In the genomic region with DNA sequence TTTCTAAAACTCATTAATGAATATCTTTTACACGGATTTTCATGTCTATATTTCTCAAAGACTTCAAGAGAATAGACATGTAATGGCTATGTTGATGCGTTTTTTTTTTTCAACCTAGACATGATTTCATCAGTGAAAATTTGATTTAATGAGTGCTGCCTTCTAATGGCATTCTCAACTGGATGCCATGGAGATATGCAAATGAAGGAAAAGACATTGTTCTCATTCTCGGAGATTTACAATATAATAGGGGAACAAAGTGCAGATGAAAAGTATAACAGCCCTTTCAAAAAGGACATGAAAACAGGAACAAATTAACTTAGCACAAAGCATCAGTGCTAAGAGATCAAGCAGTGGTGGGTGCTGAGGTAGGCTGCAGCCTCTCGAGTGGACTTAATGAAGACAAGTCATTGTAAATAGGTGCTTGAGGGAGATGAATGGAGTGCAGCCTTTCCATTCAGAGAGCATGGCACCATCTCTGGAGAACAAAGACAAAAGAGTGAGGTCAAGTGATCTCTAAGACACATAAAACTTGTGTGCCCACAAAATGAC, we compare ENCODE assay signal across 20 mouse cellular contexts.
A peak's percentile ranks its signal among the peaks of the same experiment; 100 is the strongest.
DNase-seq lines count a peak whose midpoint lies in the region; ATAC-seq and TF ChIP-seq lines count a peak whose summit lies in the region.
"Had no signal": no experiment of that assay in that cellular context is flagged by ENCODE, and none has a peak within 500 bp of the region (broad histone marks: within the 10 kb centered on the region; RNA-seq: fewer than 3 reads in every experiment).

No protein-coding gene starts in this region.

- H3K4me1 ChIP-seq in hindbrain, embryonic 11.5 days (replicated peaks; ENCODE audit: control insufficient read depth, insufficient read depth, low read length), result no peaks in the 10 kb centered on the region
- 0 out of 2 replicates have a peak, but pooled peaks cover 6% of the 10 kb centered on the region for H3K4me1 ChIP-seq in hindbrain, embryonic 14.5 days (replicated peaks; ENCODE audit: control insufficient read depth, insufficient read depth, low read length)
- H3K4me1 ChIP-seq in neural tube, embryonic 11.5 days (ENCODE audit: control insufficient read depth, insufficient read depth, low read length), result no peaks in the 10 kb centered on the region
- no peaks in the 10 kb centered on the region for H3K4me1 ChIP-seq in forebrain, postnatal 0 days (ENCODE audit: insufficient read depth)
- H3K4me1 ChIP-seq: embryonic facial prominence, embryonic 13.5 days; heart, embryonic 12.5 days had no signal

- H3K36me3 ChIP-seq in hindbrain, embryonic 11.5 days (ENCODE audit: control insufficient read depth, insufficient read depth, low read length), result no peaks in the 10 kb centered on the region
- H3K36me3 ChIP-seq in hindbrain, embryonic 14.5 days (replicated peaks; ENCODE audit: control insufficient read depth, insufficient read depth), result no peaks in the 10 kb centered on the region
- no peaks in the 10 kb centered on the region for H3K36me3 ChIP-seq in neural tube, embryonic 11.5 days (ENCODE audit: control insufficient read depth, insufficient read depth, low read length)
- H3K36me3 ChIP-seq in forebrain, postnatal 0 days (ENCODE audit: insufficient read depth), result no peaks in the 10 kb centered on the region
- H3K36me3 ChIP-seq: embryonic facial prominence, embryonic 13.5 days; heart, embryonic 12.5 days; hindbrain, embryonic 10.5 days had no signal

- no peak overlapping the region for H3K4me2 ChIP-seq in hindbrain, embryonic 11.5 days (replicated peaks; ENCODE audit: low read depth, low read length)
- no peak overlapping the region for H3K4me2 ChIP-seq in hindbrain, embryonic 14.5 days (replicated peaks)
- no peak overlapping the region for H3K4me2 ChIP-seq in neural tube, embryonic 11.5 days (ENCODE audit: low read depth)
- H3K4me2 ChIP-seq in forebrain, postnatal 0 days (ENCODE audit: low read depth), result no peak overlapping the region
- H3K4me2 ChIP-seq: embryonic facial prominence, embryonic 13.5 days; heart, embryonic 12.5 days had no signal

- H3K9me3 ChIP-seq in hindbrain, embryonic 11.5 days (ENCODE audit: control insufficient read depth, low read length), result no peaks in the 10 kb centered on the region
- H3K9me3 ChIP-seq in hindbrain, embryonic 14.5 days (ENCODE audit: control insufficient read depth, low read length), result 0 out of 2 replicates have a peak, but pooled peaks cover 5% of the 10 kb centered on the region
- H3K9me3 ChIP-seq in neural tube, embryonic 11.5 days (ENCODE audit: control insufficient read depth, low read length), result no peaks in the 10 kb centered on the region
- H3K9me3 ChIP-seq in forebrain, postnatal 0 days (ENCODE audit: low read length), result 0 out of 2 replicates have a peak, but pooled peaks cover 3% of the 10 kb centered on the region
- H3K9me3 ChIP-seq: embryonic facial prominence, embryonic 13.5 days; heart, embryonic 12.5 days had no signal

- peak; percentile 59 for ATAC-seq in hindbrain, embryonic 11.5 days (ENCODE audit: low FRiP score)
- no peak for ATAC-seq in hindbrain, embryonic 14.5 days (ENCODE audit: low FRiP score)
- peak; percentile 6; the same call in 1 of the 2 replicates for ATAC-seq in neural tube, embryonic 11.5 days (ENCODE audit: insufficient read depth, low FRiP score, low TSS enrichment)
- peak; percentile 87; the same call in 1 of the 2 replicates for ATAC-seq in forebrain, postnatal 0 days
- ATAC-seq: hindbrain, embryonic 16.5 days; inflammation-experienced regulatory T-cells, adult 6 months; intestine, postnatal 0 days had no signal

- H3K9ac ChIP-seq in hindbrain, embryonic 11.5 days (ENCODE audit: low read depth, low read length), result no peak overlapping the region
- H3K9ac ChIP-seq in hindbrain, embryonic 14.5 days, result no peak overlapping the region
- H3K9ac ChIP-seq in neural tube, embryonic 11.5 days (ENCODE audit: low read length), result no peak overlapping the region
- no peak overlapping the region for H3K9ac ChIP-seq in forebrain, postnatal 0 days
- H3K9ac ChIP-seq: embryonic facial prominence, embryonic 13.5 days; heart, embryonic 12.5 days had no signal

- H3K27me3 ChIP-seq in hindbrain, embryonic 11.5 days (ENCODE audit: control insufficient read depth, insufficient read depth, low read length), result no peaks in the 10 kb centered on the region
- H3K27me3 ChIP-seq in hindbrain, embryonic 14.5 days (ENCODE audit: control insufficient read depth, insufficient read depth, low read length), result no peaks in the 10 kb centered on the region
- no peaks in the 10 kb centered on the region for H3K27me3 ChIP-seq in neural tube, embryonic 11.5 days (ENCODE audit: control insufficient read depth, insufficient read depth, low read length)
- H3K27me3 ChIP-seq in forebrain, postnatal 0 days (ENCODE audit: insufficient read depth, low read length), result no peaks in the 10 kb centered on the region
- H3K27me3 ChIP-seq: embryonic facial prominence, embryonic 13.5 days; heart, embryonic 12.5 days had no signal

- 47% methylated on average over 4 of the region's 4 CpGs for WGBS in hindbrain, embryonic 11.5 days
- 26% methylated on average over 4 of the region's 4 CpGs for WGBS in hindbrain, embryonic 14.5 days
- WGBS in neural tube, embryonic 11.5 days, result 50% methylated on average over 4 of the region's 4 CpGs
- 14% methylated on average over 4 of the region's 4 CpGs for WGBS in forebrain, postnatal 0 days

- peak; percentile 7 for DNase-seq in embryo, embryonic 10.5 days (ENCODE audit: low spot score)
- DNase-seq in embryo, embryonic 10 days (ENCODE audit: low spot score), result no peak
- peak; percentile 16 for DNase-seq in hindbrain, embryonic 11.5 days (ENCODE audit: low spot score)
- no peak for DNase-seq in hindbrain, embryonic 14.5 days (ENCODE audit: low spot score)
- DNase-seq in neural tube, embryonic 11.5 days (ENCODE audit: low spot score), result no peak
- no peak for DNase-seq in neural tube, embryonic 10.5 days (ENCODE audit: extremely low spot score, low spot score)
- DNase-seq in forebrain, postnatal 0 days, result peak; percentile 16
- DNase-seq in B cell, adult 2 months, result no peak
- DNase-seq: adrenal gland, postnatal 14 days; cerebellum, adult 18-20 months; cerebellum, adult 9-11 months; cerebellum, postnatal 36 days; gastrocnemius, postnatal 10 days; heart, adult 2 months had no signal

- TF ChIP-seq CTCF in forebrain, postnatal 0 days (IDR thresholded peaks at IDR 0.05; ENCODE audit: low read depth), result no peak

- no peak overlapping the region for H3K27ac ChIP-seq in hindbrain, embryonic 11.5 days (ENCODE audit: low read depth, low read length)
- no peak overlapping the region for H3K27ac ChIP-seq in hindbrain, embryonic 14.5 days
- no peak overlapping the region for H3K27ac ChIP-seq in neural tube, embryonic 11.5 days (ENCODE audit: low read depth, low read length)
- peak overlapping the region; percentile 37; the same call in 1 of the 2 replicates for H3K27ac ChIP-seq in forebrain, postnatal 0 days (ENCODE audit: low read depth, low read length)
- H3K27ac ChIP-seq: embryonic facial prominence, embryonic 13.5 days; heart, adult 2 months; hindbrain, embryonic 10.5 days had no signal

- H3K4me3 ChIP-seq in hindbrain, embryonic 11.5 days (ENCODE audit: low read depth, low read length), result no peak overlapping the region
- no peak overlapping the region for H3K4me3 ChIP-seq in hindbrain, embryonic 14.5 days (replicated peaks; ENCODE audit: low read length)
- no peak overlapping the region for H3K4me3 ChIP-seq in neural tube, embryonic 11.5 days (ENCODE audit: low read depth, low read length)
- no peak overlapping the region for H3K4me3 ChIP-seq in forebrain, postnatal 0 days (ENCODE audit: low read depth, low read length)
- H3K4me3 ChIP-seq: embryonic facial prominence, embryonic 13.5 days; heart, adult 2 months; heart, embryonic 12.5 days; hindbrain, embryonic 10.5 days had no signal

Comparison
In these comparisons a context has a peak if more than half of its experiments do, and no peak if none do; other contexts are left out.
1. DNase-seq: peak in embryo, embryonic 10.5 days (single experiment), hindbrain, embryonic 11.5 days (single experiment) and forebrain, postnatal 0 days (single experiment); none in embryo, embryonic 10 days (single experiment), hindbrain, embryonic 14.5 days (single experiment), neural tube, embryonic 11.5 days (single experiment), neural tube, embryonic 10.5 days (single experiment) and B cell, adult 2 months (0 of 2).